Mouse (Mus musculus): ENCODE data around the gene Mcm6.

Gene Mcm6

GRCm38 (mm10) chr1:128282924-128283323 is 76.5 kb downstream of the Mcm6 start:
- in situ Hi-C loops (cut with MboI; ENCODE audit: low pct_unique_long_range_greater_than_20kb in 1 of 2, low sequenced_read_pairs in 2 of 2, unreplicated experiment in 1 of 2): loop anchor here (25.0 kb wide), 2 partner anchors 529 to 554 kb away; no protein-coding TSS in a partner anchor

GRCm38 (mm10) chr1:128281753-128282152 is 77.7 kb downstream of the Mcm6 start:
- in situ Hi-C loops (cut with MboI; ENCODE audit: low pct_unique_long_range_greater_than_20kb in 1 of 2, low sequenced_read_pairs in 2 of 2, unreplicated experiment in 1 of 2): loop anchor here (25.0 kb wide), 2 partner anchors 531 to 556 kb away; no protein-coding TSS in a partner anchor

All from mouse embryonic stem cell (cell line).